Mouse (Mus musculus) spleen, adult 10 weeks (tissue): Measurements from ENCODE around the gene Ipo8. TPM values are rescaled to one million over a fixed set of nuclear protein-coding genes. Genes with fewer than 3 reads are reported as not detected.

Experiments
- polyA plus RNA-seq: library from polyadenylated mRNA; stranded (reverse); fragments of 350-450 nt; fragmentation: Illumina TruSeq; extraction: RNeasy Lipid Tissue Mini Kit (QIAGEN cat#74804); gene quantifications from one replicate; pipeline ENCODE4 v1.2.3, GENCODE M21; 2015; ENCODE audit warnings: low replicate concordance; ENCODE audit not compliant: insufficient read depth

Ipo8 gene
- polyA plus RNA-seq: 45.0 TPM

DNA sequence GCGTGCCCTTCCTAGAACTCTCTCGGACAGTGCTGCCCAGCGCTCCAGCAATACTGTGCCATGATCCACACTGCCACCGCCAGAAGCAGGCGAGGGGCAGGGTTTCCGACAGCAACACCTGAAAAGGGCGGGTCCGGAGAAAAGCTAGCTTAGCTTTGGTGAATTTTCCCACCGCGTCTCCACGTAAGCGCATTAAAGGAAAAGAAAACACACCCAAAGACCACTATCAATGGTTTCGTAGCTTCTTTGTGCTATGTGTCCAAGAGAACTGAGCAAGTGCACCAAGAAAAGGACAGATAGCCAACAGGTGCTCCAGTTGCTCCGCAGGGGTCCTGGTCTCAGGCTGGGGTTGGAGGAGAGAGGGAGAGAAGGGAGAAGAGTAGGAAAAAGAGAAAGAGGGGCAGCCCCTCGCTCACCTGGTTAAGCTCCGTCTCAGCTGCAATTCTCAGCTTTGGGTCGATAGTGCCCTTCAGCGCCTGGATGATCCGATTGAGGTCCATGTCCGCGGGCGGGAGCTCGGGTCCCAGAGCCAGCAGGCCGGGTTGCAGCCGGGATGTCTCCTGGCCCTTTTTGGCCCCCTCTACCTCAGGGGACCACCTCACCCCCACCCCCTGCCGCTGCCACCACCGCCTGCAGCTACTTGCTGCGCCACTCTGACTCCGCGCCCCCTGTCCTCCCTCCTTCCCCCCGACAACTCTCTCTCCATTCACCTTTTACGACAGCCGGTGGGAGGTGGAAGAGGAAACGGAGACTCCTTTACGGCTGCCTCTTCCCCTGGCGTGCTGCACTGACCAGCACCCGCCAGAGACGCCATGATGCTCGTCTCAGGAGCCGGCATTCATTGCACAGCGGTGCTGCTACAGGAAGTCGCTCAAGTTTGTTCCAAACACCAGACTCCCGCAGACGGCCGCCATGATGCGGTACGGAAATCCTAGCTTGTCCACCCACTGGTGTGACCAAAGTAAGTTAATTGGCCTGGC, at the start of gene Ipo8:
TSS of gene Ipo8 (minus strand) at position 720 of the 980 bp plus-strand sequence.

Other genes starting within 250 kb of the Ipo8 start
- gene Caprin2, start 64.8 kb upstream of the Ipo8 start, polyA plus RNA-seq: 15.3 TPM
- gene Sinhcaf, start 115.0 kb upstream of the Ipo8 start, polyA plus RNA-seq: 50.2 TPM